Mouse (Mus musculus) right cerebral cortex, postnatal 10 days (tissue): Measurements from ENCODE around the gene Fndc1.

ENCODE experiments used
- DNase-seq, 2 experiments: peaks; one replicate each; pipeline ENCODE4 v3.0.0; 2021; ENCODE audit warnings: low spot score in 2 of 2

Fndc1 gene

DNA sequence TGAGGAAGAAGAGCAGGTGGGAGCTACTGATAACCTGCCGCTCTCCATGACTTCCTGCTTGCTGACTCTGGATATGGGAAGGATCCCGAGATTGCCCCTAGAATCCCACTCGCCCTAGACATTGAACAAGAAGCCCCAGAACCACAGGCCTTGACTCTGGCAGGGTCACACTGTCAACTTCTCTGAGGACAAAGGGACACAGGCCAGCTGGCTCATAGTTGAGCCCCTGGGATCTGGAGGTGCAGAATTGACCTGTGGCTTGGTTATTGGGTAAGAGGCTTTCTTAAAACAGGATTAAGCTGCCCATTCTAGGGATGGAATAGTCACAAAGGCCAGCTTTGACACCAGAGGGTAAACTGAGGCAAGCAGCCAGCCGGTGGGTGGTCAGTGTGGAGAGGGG is 136.8 kb downstream of the Fndc1 start:
- DNase-seq: no peak
